Mouse (Mus musculus): Measurements from ENCODE around the gene Yipf1. TPM values are rescaled to one million over a fixed set of nuclear protein-coding genes. Genes with fewer than 3 reads are reported as not detected.

The Yipf1 gene
- total and polyA plus RNA-seq, 2 experiments from 2014 or later = 40.1 to 46.7 TPM

DNA sequence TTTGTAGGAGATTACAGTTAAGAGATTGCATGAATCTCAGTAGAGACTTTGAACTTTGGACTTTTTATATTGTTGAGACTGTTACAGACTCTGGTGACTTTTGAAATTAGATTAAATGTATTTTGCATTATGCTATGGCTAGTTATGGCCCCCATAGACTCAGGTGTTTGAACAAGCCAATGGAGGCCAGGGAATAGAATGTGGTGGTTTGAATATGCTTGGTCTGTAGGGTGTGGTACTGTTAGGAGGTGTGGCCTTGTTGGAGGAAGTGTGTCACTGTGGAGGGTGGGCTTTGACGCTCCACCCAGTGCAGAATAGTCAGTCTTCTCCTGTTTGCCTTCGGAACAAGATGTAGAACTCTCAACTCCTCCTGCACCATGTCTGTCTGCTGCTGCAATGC, 8.9 kb downstream of the Yipf1 start:
- no peak overlapping the region for H3K27ac ChIP-seq (ENCODE audit: low read depth)
- H3K4me3 ChIP-seq (ENCODE audit: low read depth, low read length) = no peak overlapping the region
- H3K9me3 ChIP-seq (replicated peaks; ENCODE audit: control insufficient read depth, low read length) = no peaks in the 10 kb centered on the region
- DNase-seq (ENCODE audit: low spot score) (no peak), ATAC-seq (ENCODE audit: insufficient read depth, low read depth) (no peak)
- 93% methylated on average over 2 of the region's 2 CpGs for WGBS
- TF ChIP-seq CTCF (IDR thresholded peaks at IDR 0.05; ENCODE audit: low read depth) (no peak), EP300 (IDR thresholded peaks at IDR 0.05; ENCODE audit: low read depth) (no peak)
- H3K4me2 ChIP-seq (ENCODE audit: low read depth, low read length) = no peak overlapping the region
- H3K9ac ChIP-seq (replicated peaks; ENCODE audit: low read depth, low read length) = no peak overlapping the region
- H3K36me3 ChIP-seq (replicated peaks; ENCODE audit: control insufficient read depth, insufficient read depth, low read length) = peaks cover 40% of the 10 kb centered on the region
- H3K4me1 ChIP-seq (ENCODE audit: control insufficient read depth, insufficient read depth) = no peaks in the 10 kb centered on the region
- H3K27me3 ChIP-seq (ENCODE audit: control insufficient read depth, insufficient read depth, low read length) = no peaks in the 10 kb centered on the region

GRCm38 (mm10) chr4:107328530-107328929, 14.4 kb downstream of the Yipf1 start:
- DNase-seq (ENCODE audit: low spot score) = no peak
- H3K4me1 ChIP-seq (ENCODE audit: control insufficient read depth, insufficient read depth) = no peaks in the 10 kb centered on the region
- 94% methylated on average over 8 of the region's 8 CpGs for WGBS
- TF ChIP-seq CTCF (IDR thresholded peaks at IDR 0.05; ENCODE audit: low read depth) (no peak), EP300 (IDR thresholded peaks at IDR 0.05; ENCODE audit: low read depth) (no peak)
- no peak overlapping the region for H3K4me3 ChIP-seq (ENCODE audit: low read depth, low read length)
- H3K27me3 ChIP-seq (ENCODE audit: control insufficient read depth, insufficient read depth, low read length) = no peaks in the 10 kb centered on the region
- H3K4me2 ChIP-seq (ENCODE audit: low read depth, low read length) = no peak overlapping the region
- no peak overlapping the region for H3K27ac ChIP-seq (ENCODE audit: low read depth)
- no peaks in the 10 kb centered on the region for H3K9me3 ChIP-seq (replicated peaks; ENCODE audit: control insufficient read depth, low read length)
- ATAC-seq (ENCODE audit: insufficient read depth, low read depth) = no peak
- 0 out of 2 replicates have a peak, but pooled peaks cover 5% of the 10 kb centered on the region for H3K36me3 ChIP-seq (replicated peaks; ENCODE audit: control insufficient read depth, insufficient read depth, low read length)
- H3K9ac ChIP-seq (replicated peaks; ENCODE audit: low read depth, low read length) = no peak overlapping the region

DNA sequence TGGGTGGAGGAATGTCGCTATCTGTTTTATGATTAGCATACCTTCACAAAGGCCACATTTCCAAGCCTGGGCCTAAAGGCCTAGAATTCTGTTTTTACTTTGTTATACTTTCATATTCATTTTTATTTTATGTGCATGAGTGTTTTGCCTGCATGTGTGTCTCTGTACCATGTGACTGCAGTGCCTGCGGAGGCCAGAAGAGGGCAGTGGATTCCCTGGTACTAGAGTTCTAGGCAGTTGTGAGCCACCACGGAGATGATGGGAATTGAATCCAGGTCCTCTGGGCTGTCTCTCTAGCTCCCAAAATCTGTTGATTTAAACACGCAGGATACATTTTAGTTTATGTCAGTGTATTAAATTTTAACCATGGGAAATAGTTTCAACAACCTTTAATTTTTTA, 19.4 kb downstream of the Yipf1 start:
- no peak overlapping the region for H3K9ac ChIP-seq (replicated peaks; ENCODE audit: low read depth, low read length)
- H3K27me3 ChIP-seq (ENCODE audit: control insufficient read depth, insufficient read depth, low read length) = no peaks in the 10 kb centered on the region
- no peak overlapping the region for H3K4me3 ChIP-seq (ENCODE audit: low read depth, low read length)
- no peak for ATAC-seq (ENCODE audit: insufficient read depth, low read depth)
- H3K27ac ChIP-seq (ENCODE audit: low read depth) = no peak overlapping the region
- no peak for DNase-seq (ENCODE audit: low spot score)
- H3K4me1 ChIP-seq (ENCODE audit: control insufficient read depth, insufficient read depth) = no peaks in the 10 kb centered on the region
- H3K36me3 ChIP-seq (replicated peaks; ENCODE audit: control insufficient read depth, insufficient read depth, low read length) = 0 out of 2 replicates have a peak, but pooled peaks cover 2% of the 10 kb centered on the region
- 95% methylated on average over 4 of the region's 4 CpGs for WGBS
- TF ChIP-seq CTCF (IDR thresholded peaks at IDR 0.05; ENCODE audit: low read depth) (peak; percentile 13; the same call in 1 of the 2 replicates), EP300 (IDR thresholded peaks at IDR 0.05; ENCODE audit: low read depth) (no peak)
- no peaks in the 10 kb centered on the region for H3K9me3 ChIP-seq (replicated peaks; ENCODE audit: control insufficient read depth, low read length)
- no peak overlapping the region for H3K4me2 ChIP-seq (ENCODE audit: low read depth, low read length)

DNA sequence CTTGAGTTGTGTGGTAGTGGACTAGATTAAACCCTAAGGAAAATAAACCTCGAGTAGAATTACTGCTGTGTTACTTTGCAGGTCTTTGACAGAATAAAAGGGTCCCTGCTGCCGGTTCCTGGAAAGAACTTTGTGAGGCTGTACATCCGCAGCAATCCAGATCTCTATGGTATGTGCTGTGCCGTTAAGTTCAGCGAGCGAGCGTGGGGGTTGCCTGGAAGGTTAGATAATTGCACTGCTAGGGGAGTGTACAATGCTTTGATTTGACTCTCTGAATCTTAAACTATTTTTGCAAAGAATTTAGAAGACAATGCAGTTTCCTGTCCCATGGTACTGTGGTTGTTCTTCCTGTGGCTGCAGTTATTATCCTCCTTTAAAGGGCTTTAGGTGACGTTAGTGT, 22.2 kb downstream of the Yipf1 start:
- no peak overlapping the region for H3K4me2 ChIP-seq (ENCODE audit: low read depth, low read length)
- H3K27ac ChIP-seq (ENCODE audit: low read depth) = no peak overlapping the region
- no peak for ATAC-seq (ENCODE audit: insufficient read depth, low read depth)
- no peaks in the 10 kb centered on the region for H3K27me3 ChIP-seq (ENCODE audit: control insufficient read depth, insufficient read depth, low read length)
- no peaks in the 10 kb centered on the region for H3K9me3 ChIP-seq (replicated peaks; ENCODE audit: control insufficient read depth, low read length)
- H3K36me3 ChIP-seq (replicated peaks; ENCODE audit: control insufficient read depth, insufficient read depth, low read length) = peaks cover 4% of the 10 kb centered on the region; the same call in 1 of the 2 replicates
- no peak for TF ChIP-seq EP300 (IDR thresholded peaks at IDR 0.05; ENCODE audit: low read depth)
- no peak for TF ChIP-seq CTCF (IDR thresholded peaks at IDR 0.05; ENCODE audit: low read depth)
- DNase-seq (ENCODE audit: low spot score) = no peak
- H3K4me3 ChIP-seq (ENCODE audit: low read depth, low read length) = no peak overlapping the region
- no peaks in the 10 kb centered on the region for H3K4me1 ChIP-seq (ENCODE audit: control insufficient read depth, insufficient read depth)
- 49% methylated on average over 8 of the region's 8 CpGs for WGBS
- no peak overlapping the region for H3K9ac ChIP-seq (replicated peaks; ENCODE audit: low read depth, low read length)

GRCm38 (mm10) chr4:107337455-107337854, 23.3 kb downstream of the Yipf1 start:
- no peak overlapping the region for H3K9ac ChIP-seq (replicated peaks; ENCODE audit: low read depth, low read length)
- H3K9me3 ChIP-seq (replicated peaks; ENCODE audit: control insufficient read depth, low read length) = no peaks in the 10 kb centered on the region
- no peak for DNase-seq (ENCODE audit: low spot score)
- H3K4me2 ChIP-seq (ENCODE audit: low read depth, low read length) = no peak overlapping the region
- H3K27ac ChIP-seq (ENCODE audit: low read depth) = no peak overlapping the region
- no peak for ATAC-seq (ENCODE audit: insufficient read depth, low read depth)
- 92% methylated on average over 5 of the region's 5 CpGs for whole genome bisulfite sequencing
- TF ChIP-seq EP300 (IDR thresholded peaks at IDR 0.05; ENCODE audit: low read depth) (no peak), CTCF (IDR thresholded peaks at IDR 0.05; ENCODE audit: low read depth) (no peak)
- H3K27me3 ChIP-seq (ENCODE audit: control insufficient read depth, insufficient read depth, low read length) = no peaks in the 10 kb centered on the region
- no peak overlapping the region for H3K4me3 ChIP-seq (ENCODE audit: low read depth, low read length)
- no peaks in the 10 kb centered on the region for H3K4me1 ChIP-seq (ENCODE audit: control insufficient read depth, insufficient read depth)
- H3K36me3 ChIP-seq (replicated peaks; ENCODE audit: control insufficient read depth, insufficient read depth, low read length) = peaks cover 12% of the 10 kb centered on the region; the same call in 1 of the 2 replicates

- DNase-seq (ENCODE audit: low spot score) (no peak), ATAC-seq (ENCODE audit: insufficient read depth, low read depth) (no peak)
- TF ChIP-seq EP300 (IDR thresholded peaks at IDR 0.05; ENCODE audit: low read depth) (no peak), CTCF (IDR thresholded peaks at IDR 0.05; ENCODE audit: low read depth) (no peak)
- Histone ChIP-seq H3K4me1 (ENCODE audit: control insufficient read depth, insufficient read depth) (no peaks in the 10 kb centered on the region), H3K27ac (ENCODE audit: low read depth) (no peak overlapping the region), H3K4me3 (ENCODE audit: low read depth, low read length) (no peak overlapping the region), H3K36me3 (replicated peaks; ENCODE audit: control insufficient read depth, insufficient read depth, low read length) (peaks cover 12% of the 10 kb centered on the region; the same call in 1 of the 2 replicates), H3K9me3 (replicated peaks; ENCODE audit: control insufficient read depth, low read length) (no peaks in the 10 kb centered on the region), H3K9ac (replicated peaks; ENCODE audit: low read depth, low read length) (no peak overlapping the region), H3K27me3 (ENCODE audit: control insufficient read depth, insufficient read depth, low read length) (no peaks in the 10 kb centered on the region), H3K4me2 (ENCODE audit: low read depth, low read length) (no peak overlapping the region)
- whole genome bisulfite sequencing = 67% methylated on average over 5 of the region's 5 CpGs
These were observed 27.2 kb downstream of the Yipf1 start for GRCm38 (mm10) chr4:107341354-107341753.
